Mouse (Mus musculus) lung, postnatal 36 days (tissue): ENCODE data around the gene Gucy2d.

Source experiments
- DNase-seq: peaks from one replicate; pipeline ENCODE4 v3.0.0; 2022; ENCODE audit warnings: mixed read lengths

Gucy2d gene

DNA sequence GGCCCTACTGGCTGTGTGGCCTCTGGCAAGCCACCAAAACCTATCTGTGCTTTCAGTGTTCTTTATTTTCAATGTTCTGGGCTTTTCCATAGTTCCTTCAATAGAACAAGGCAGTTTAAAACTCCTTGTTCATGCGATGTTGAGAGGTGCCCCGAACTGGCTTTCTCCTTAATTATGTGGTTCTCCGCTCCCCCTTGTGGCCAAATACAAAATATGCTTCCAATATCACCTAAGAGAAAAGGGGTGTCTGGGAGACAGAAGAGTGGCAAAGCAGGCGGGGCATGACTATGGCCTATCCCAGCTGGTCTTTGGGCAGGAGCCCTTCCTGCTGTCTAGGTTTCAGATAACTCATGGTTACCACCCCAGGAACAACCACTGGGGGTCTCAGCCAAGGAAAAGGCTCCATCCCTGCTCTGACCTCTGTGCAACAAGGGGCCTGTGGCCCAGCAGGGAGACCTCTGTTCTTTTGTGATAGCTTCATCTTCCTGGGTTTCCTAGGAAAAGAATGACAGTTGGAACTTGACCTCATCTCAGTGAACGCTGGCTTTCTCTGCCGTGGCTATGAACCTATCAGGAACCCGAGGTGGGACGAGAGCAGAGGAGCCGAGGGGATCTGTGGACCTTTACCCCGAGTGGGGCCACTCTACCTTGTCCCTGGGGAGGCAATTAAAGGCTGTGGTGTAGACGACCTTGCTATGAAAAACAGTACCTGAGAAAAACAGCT, 7.5 kb downstream of the Gucy2d start:
- DNase-seq, result peak; percentile 48

DNA sequence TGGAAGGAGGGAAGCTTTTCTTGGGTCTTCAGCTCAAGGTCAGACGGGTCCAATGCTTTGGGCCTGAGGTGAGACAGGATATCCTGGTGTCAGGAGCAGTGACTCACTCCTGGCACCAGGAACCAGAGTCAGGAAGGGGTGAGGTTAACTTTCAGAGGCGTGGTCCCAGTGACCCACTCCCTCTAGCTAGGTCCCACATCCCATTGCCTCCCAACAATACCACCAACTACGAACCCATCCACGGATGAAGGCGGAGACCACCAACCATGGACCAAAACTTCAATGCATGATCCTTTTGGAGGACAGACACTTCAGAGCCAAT, 8.1 kb downstream of the Gucy2d start:
- DNase-seq, result no peak

DNA sequence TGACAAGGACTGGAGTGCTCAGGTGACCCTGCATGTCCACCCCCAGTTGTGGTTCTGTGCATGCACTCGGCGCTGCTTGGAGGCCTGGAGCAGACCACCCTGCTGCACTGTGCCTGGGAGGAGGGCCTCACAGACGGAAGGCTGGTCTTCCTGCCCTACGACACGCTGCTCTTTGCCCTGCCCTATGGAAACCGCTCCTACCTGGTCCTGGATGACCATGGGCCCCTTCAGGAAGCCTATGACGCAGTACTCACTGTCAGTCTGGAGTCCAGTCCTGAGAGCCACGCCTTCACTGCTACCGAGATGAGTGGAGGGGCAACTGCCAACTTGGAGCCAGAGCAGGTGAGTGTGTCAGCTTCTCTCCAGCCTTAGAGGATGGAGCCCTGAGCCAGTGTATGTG, 9.5 kb downstream of the Gucy2d start:
- no peak for DNase-seq

DNA sequence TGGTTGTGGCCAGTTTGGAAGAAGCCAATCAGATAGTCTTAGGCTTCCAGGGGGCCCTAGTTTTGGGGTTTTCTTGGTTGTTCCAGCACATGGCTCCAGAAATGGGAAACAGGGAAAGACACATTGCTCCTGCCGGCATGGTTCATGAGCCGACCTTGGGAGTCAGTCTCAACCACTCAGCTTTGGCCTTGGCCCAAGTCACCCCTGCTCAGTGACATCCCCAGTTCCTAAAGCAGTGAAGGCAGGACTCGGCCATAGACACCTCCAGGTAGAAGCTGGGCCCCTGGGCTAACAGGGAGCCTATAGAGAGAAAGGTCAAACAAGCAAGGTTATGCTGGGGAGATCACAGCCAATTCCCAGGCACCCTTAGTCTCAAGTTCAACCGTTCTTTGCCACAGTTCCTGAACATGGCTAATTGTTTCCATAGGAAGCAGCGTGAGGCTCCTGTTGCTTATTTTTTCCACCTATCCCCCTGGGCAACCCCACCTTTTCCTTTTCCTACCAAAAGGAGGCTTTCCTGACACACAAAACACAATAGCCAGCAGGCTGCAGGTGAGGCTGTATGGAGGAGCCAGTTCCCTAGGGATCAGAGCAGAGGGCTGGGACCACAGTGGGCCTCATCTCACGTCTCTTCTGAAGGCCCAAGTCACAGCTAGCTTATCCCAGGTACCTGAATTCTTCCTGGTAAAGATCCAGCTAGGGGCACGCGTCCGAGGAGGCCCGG, 14.3 kb downstream of the Gucy2d start:
- no peak for DNase-seq

DNA sequence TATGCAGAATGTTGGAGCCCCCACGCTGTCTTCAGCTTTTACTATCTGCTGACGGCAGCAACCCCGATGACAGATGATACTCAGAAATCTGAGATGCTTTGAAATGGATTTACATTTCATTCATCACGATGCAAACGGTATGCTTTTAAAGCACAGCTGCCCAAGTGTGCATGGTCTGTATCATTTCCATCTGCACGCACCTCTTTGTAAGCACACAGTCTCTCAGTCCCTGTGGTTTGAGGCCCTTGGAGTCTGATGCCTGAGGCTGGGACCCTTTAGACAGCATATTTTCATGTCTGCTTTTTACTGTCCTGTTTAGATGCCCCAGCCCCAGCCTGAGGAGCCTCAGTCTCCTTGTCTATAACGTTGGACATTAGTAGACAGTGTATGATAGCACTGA, 20.1 kb downstream of the Gucy2d start:
- no peak for DNase-seq

DNA sequence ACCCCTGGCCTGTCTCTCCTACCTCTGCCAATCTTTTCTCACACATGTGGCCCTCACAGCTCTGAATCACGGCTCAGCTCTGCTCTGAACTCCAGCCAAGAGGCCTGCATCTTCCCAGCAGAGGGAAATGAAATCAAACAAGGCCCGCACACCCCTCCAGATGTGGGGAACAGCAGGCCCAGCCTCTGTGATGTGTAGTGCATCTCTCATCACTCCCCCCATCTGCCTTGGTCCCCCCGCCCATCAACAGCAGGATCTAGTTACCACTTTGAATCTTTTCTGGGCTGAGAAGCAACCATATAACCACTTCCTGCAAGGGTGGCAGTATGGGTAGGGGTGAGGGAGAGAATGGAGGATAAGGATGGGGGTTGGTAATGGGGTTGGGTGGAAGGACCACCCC, 28.9 kb downstream of the Gucy2d start:
- no peak for DNase-seq

DNA sequence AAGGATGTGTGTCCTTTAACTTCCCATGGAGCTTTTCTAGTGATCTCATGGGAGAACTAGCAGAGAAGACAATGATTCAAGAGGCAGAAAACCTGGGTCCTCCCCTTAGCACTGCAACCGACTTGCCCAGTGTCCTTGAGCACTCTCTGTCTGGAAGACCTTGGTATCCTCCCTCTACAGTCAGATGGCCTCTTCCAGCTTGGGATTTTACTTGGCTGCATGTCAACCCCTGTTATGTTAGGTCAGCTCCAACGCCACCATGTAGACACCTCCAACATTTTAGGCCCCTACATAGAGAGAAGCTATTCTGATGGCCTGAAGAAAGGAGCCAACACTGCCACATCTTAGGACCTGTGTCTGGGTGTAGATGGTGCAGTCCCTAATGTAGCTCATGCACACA, 32.3 kb downstream of the Gucy2d start:
- DNase-seq, result no peak

DNA sequence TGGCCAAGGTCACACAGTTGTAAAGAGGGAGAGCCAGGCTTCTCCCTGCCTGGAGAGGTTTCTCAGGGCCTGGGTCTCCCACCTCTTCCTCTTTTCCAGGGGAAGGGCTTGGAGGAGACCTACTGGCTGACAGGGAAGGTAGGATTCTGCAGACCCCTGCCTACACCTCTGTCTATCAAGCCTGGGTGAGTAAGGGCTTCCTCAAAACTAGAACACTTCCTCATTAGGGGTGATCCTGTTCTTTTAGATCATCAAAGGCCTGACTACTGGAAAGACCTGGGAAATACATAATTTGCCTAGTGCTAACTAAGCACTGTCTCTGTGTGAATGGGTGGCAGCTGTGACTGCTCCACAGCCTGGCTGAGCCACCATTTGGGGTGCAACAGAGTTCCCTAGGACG, 34.3 kb downstream of the Gucy2d start:
- no peak for DNase-seq

DNA sequence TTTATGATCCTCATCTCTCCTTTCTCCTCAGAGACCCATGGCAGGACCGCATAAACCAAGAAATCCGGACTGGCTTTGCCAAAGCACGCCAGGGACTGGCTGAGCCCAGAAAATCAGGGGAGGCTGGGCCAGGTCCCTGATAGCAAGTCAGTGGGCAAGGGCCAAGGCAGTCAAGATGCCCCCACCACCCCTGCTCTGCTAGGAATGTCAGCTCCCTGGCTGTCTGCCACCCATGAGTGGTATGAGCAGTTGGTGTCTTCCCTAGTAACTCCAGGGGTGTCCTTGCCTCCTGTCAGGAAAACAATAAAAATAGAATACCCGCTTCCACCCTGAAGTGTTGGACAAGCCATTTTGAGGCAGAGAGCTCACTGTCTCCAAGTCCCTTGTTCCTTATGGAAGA, 36.9 kb downstream of the Gucy2d start:
- DNase-seq, result no peak

DNA sequence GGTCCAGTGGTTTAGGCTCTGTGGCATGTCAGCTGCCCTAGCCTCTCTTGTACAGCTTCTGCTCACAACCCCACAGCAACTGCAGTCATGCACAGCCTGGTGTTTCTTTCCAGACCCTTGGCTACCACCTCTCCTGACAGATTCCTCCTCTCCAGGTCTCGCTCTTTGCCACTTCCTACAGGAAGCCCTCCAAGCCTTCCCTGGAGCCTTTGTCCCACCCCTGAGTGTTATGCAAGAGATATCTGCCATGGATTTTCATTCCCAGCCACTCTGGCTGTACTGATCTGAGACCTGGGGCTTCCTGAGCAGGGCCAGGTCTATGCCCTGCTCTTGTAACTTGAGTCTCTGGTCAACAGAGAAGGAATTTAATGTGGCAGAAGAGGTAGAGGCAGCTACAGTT, 40.3 kb downstream of the Gucy2d start:
- no peak for DNase-seq

DNA sequence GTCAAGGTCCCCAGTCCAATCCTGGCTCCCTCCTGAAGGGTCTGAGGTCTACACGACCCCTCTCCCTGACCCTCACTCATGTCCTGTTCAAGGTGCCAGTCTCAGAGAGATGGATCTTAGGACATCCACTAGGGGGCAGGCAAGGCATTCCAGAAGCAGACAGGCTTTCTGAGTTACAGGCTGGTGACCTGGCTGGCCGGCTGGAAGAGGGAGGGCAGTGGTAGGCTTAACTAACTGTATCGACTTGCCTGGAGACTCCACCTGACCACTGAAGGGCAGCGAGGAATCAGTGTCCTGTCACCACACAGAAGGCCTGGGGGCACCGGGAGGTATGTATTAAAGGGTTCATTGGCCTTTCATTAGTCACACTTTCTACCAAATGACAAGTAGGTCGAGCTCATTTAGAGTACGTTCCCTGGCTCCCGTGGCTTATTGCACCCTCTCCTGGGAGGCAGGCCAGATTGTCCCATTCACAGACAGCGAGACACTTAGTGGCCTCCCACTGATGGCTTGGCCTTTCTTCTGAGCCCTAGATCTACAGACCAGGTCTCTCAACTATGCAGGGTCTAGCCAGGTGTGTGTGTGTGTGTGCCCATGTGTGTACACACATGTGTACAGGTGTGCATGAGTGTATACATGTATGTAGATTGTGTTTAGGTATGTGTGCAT, 41.0 kb downstream of the Gucy2d start:
- DNase-seq, result peak; percentile 90

DNA sequence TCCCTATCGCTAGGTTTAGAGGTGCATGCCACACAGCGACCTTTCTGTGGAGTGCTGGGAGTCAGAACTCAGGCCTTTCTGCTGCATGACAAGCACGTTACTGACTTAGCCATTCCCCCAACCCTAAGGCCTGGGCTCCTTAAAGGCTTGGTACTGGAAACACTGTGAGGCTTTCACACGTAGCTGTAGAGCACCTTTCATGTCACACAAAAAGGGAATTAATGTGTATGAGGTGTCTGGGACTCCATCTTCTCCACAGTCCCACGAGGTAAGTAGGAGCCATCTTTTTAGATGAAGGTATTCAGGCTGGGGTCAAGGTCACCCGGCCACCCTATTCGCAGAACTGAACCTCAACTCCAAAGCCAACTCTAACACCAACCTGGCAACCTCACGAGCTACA, 41.6 kb downstream of the Gucy2d start:
- no peak for DNase-seq

DNA sequence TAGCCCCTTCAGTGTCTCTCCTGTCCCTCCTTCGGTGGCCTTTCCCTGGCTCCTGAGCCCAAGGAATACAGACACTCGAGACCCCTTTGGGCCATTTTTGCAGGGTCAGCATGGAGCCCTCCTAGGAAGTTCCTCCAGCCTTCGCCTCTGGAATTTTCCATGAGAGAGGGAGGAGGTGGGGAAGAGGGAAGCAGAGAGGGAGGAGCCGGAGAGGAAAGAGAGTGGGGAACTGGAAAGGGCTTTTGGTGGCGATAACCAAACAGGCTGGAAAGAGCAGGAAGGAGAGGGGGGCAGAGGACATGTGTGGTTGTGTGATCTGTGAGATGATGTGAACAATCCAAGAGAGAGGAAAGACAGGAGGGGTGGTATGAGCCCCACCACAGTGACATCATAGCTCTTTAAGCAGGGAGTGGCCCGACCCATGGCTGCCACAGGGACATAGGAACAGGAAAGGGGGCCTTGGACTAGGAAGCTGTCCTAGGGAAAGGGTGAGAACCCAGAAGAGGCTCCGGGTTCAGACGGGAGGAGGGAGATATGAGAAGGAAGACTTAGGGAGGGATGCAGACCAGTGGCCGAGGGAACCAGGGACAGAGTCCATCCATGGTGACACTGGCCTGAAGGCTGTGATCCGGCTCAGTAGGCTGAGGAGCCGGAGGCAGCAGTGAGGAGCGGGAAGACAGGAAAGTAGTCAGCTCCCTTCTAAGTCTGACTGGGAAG, 42.5 kb downstream of the Gucy2d start:
- peak; percentile 37 for DNase-seq

DNA sequence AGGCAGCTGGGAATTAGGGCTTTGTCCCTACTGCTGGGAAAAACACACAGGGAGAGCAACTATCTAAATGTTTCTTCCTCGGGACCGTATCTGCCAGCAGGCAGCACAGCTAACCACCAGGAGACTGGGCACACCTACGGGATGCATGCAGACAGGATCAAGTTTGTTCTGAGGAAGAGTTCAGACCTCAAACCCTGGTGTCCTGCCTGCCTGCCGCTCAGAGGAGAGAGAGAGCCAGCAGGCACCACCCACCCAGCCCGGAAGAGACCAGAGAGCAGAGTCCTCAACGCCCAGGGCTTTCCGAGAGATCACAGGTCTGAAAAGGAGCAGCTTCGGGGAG, 43.0 kb downstream of the Gucy2d start:
- no peak for DNase-seq

DNA sequence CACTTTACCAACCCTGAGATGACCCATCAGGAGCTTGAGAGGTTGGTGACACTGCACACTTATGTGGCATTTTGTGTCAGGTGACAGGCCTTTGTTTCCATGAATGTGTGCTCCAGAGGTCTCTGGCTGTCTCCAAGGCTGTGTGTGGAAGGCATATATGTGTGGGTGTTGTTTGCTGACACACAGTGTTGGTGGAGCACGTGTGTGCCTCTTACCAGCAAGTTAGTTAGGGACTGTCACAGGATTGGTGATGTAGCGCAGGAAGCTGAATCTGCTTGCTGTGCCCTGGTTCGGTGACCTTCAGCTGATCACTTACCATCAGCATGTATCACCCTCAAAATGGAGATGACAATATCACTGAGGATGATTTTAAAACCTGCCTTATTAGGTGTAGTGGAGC, 44.7 kb downstream of the Gucy2d start:
- no peak for DNase-seq

DNA sequence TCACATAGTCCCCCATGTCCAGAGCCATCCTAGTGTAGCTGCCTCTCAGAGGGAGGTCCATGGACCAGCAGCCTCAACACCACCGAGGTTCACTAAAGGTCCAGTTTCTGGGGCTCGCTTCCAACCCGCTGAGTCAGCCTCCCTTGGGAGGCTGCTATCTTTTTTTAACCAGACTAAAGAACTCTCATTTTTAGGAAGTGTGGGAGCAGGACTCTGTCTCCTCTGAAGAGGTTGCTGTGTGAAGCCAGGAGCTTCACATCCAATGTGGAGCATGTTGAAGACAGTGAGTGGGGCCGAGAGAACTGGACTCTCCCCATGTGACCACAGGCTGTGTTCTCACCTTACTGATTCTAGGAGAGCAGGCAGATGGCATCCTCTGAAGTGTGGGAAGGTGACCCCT, 45.3 kb downstream of the Gucy2d start:
- DNase-seq, result no peak

DNA sequence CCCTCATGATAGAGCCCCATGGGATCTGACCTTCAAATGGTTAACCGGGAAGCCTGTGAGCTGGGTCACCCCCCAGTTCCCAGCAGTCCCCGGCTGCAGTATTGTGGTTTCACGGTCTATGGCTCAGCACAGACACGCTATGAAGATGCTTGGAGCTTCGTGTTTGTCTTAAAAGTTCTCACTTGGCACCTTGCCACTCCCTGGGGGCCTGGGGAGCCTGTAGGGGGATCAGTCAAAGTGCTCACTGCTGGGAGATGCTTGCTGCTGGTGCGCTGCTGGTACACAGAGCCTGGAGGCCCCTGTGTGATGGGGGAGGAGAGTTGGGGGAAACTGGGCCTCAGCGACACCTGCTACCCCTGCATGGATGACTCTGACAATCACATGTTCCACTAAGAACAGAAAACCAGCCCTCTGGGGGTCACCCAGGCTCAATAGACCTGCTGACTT, 46.3 kb downstream of the Gucy2d start:
- no peak for DNase-seq

DNA sequence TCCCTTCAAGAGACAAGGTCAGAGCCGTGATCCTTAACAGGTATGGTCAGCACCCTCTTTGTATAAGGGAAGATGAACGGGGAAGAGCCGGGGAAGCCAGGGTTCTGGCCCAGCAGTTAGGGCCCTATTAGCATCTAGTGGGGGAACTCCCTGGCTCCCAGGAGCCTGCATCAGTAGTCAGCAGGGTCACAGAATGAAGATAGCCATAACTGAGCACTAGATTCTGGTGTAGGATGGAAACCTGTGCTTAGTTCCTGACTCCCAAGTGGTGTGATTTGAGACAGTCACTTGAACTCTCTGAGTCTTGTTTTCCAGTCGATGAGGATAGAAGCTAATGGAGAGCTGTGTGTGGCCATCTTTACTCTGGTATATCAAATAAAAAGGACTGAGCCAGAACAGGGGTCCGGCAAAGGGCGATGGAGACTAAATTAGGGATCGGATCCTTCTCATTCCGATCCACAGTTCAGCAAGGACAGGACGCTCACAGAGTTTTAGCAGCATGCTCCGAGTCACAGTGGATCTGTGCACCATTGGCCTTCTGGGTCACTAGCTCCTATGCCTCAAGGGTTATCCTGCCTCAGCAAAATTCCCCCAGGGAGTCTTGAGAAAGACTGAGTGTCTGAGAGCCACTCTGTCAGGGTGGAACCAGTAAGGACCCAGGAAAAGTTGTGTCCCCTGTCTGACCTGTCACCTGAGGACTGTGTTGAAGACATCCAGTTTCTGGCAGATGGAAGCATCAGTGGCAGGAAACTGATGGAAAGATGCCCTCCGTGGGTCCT, 47.2 kb downstream of the Gucy2d start:
- DNase-seq, result no peak

DNA sequence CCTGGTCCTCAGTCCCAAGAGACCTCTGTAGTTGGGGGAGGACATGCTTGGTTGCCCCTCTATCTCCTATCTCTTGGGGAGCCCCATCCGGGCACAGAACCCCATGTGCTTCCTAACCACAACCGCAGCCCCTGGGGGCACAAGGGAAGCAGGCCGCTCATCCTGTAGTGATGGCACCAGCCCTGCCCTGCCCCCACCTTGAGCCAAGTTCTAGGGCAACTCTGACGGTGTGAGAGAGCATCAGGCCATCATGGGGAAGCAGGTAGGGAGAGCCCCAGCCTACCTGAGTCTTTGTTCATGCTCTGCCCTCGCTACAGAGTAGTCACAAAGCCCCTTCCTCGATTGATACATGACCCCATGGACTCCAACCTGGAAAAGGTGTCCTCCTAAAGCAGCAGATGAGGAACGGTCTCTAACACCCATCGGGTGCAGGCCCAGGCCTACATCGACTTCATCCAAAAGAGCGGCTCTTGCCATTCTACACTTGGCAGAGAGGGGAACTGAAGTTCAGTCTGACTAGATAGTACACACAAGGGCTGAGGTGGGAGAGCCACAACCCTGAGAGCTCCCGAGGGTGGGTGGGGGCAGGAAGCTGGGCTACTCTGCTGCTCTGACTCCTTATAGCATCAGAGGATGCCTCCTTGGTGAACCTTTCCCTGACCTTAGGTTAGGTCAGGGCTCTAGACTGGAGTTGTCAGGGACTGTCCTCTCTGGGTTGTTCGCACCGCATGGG, 48.3 kb downstream of the Gucy2d start:
- DNase-seq, result peak; percentile 53

DNA sequence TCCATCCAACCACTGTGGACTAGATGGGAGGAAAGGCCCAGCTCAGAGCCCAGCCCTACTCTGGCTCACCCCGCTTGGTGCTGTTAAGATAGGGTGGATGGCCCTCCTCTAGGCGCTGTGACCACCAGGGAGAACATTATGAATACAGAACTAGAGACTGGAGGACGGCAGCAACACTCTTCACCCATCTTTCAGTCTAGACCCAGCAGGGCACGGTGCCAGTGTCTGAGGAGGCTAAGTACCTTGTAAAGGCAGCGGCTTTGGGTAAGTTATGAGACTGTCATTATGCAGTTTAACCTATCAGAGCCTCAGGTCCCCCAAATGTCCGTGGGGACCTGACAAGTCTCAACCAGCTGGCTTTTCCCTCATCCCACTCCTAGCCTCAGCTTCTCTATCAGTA, 48.9 kb downstream of the Gucy2d start, which contains the start of gene Lrrc32:
Gene Lrrc32 (plus strand): TSS at position 153 of the 400 bp plus-strand sequence.
- no peak for DNase-seq

DNA sequence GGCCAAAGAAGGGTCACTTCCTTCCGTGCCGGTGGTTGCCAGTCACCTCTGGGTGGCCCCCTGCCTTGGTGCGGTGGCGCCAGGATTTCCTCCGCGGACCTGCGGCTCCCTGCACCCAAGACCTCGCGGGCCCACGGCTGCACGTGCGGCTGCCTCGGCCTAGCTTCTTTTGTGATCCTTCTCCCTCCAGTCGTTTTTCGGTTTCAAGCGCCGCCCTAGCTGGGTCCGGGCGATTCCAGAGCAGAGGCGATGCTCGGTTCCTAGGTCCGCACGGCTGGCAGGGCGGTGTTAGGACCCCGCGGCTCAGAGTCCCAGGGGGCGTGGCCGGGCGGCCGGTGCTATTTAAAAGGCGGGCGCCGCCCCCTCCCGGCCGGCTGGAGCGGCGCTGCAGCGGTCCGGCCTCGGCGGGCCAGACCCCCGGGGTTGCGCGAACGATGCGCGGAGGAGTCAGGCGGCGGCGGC, 49.4 kb downstream of the Gucy2d start:
- peak; percentile 87 for DNase-seq

DNA sequence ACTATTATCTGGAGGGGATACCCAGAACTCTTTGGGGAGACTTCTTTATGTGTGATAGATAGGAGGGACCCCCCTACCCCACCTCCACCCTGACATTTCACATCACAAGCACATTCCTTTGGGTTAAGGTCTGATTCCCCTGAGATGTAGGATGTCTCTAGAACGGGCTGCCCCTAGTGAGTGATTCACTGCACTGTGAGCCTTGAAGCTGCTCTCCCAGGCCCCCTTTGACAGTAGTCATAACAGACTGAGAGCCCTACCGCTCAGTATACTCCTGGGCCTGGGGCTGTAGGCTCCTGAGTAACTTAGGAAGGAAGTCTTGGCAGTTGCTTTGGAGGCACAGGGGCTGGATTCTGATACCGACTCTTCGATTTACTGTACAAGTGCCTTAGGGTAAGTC, 50.1 kb downstream of the Gucy2d start:
- DNase-seq, result no peak
